Mouse (Mus musculus) retina, embryonic 14.5 days (tissue): ENCODE measurements around the gene Far1.

ENCODE experiments used
- DNase-seq: peaks from one replicate; pipeline ENCODE4 v3.0.0-alpha.2; 2015; ENCODE audit warnings: low spot score

The Far1 gene

GRCm38 (mm10) chr7:113571121-113571520 is 57.5 kb downstream of the Far1 start:
- DNase-seq = no peak

GRCm38 (mm10) chr7:113572741-113573140 is 59.1 kb downstream of the Far1 start:
- no peak for DNase-seq

- no peak for DNase-seq
Measured at GRCm38 (mm10) chr7:113582111-113582510, 68.5 kb downstream of the Far1 start.

- no peak for DNase-seq
Measured at GRCm38 (mm10) chr7:113589211-113589610, 75.6 kb downstream of the Far1 start.

- no peak for DNase-seq
Measured at GRCm38 (mm10) chr7:113590330-113590729, 76.7 kb downstream of the Far1 start.

GRCm38 (mm10) chr7:113591084-113591483 is 77.5 kb downstream of the Far1 start:
- DNase-seq = no peak

GRCm38 (mm10) chr7:113591557-113592354 is 78.1 kb downstream of the Far1 start:
- no peak for DNase-seq

- DNase-seq = no peak
Measured at GRCm38 (mm10) chr7:113592696-113593095, 79.1 kb downstream of the Far1 start.

- DNase-seq = peak; percentile 91
Measured at GRCm38 (mm10) chr7:113594363-113594762, 80.7 kb downstream of the Far1 start.

GRCm38 (mm10) chr7:113597231-113597630 is 83.6 kb downstream of the Far1 start:
- no peak for DNase-seq

- no peak for DNase-seq
Measured at GRCm38 (mm10) chr7:113601803-113602202, 88.2 kb downstream of the Far1 start.

- DNase-seq = peak; percentile 41
Measured at GRCm38 (mm10) chr7:113607928-113608327, 94.3 kb downstream of the Far1 start.

- DNase-seq = peak; percentile 83
Measured at GRCm38 (mm10) chr7:113609027-113609705, 95.5 kb downstream of the Far1 start.

GRCm38 (mm10) chr7:113612628-113613027 is 99.0 kb downstream of the Far1 start:
- no peak for DNase-seq

GRCm38 (mm10) chr7:113614198-113614927 is 100.7 kb downstream of the Far1 start:
- DNase-seq = no peak

- DNase-seq = no peak
Measured at GRCm38 (mm10) chr7:113619166-113619565, 105.5 kb downstream of the Far1 start.

GRCm38 (mm10) chr7:113619768-113620167 is 106.1 kb downstream of the Far1 start:
- DNase-seq = no peak
